Mouse (Mus musculus): ENCODE results near the gene Tmem150a. TPM values are rescaled to one million over a fixed set of nuclear protein-coding genes. Genes with fewer than 3 reads are reported as not detected.

Tmem150a gene
- polyA plus RNA-seq, 1 experiment = 19.5 TPM

DNA sequence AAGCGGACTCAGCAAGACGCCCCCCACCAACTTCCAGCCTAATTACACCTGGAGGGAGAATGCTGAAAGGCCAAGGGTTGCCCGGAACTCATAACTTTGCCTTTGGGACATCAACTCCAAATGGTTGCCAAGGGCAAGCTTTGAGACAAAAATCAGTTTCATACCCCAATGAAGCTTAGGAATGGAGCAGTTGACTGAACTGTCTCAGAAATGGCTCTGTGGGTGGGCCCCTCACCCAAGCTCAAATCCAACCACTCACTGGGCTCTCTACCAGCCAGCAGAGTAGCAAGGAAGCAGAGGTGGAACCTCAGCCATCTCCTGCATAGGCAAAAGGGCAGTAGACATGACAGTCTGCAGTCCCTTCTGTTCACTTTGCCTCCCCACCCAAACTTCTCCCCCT is 32.6 kb downstream of the Tmem150a start:
- Histone ChIP-seq H3K27ac (ENCODE audit: insufficient read depth, low read length) (no peak overlapping the region), H3K4me1 (ENCODE audit: control insufficient read depth, insufficient read depth, low read length) (0 out of 2 replicates have a peak, but pooled peaks cover 3% of the 10 kb centered on the region), H3K4me3 (replicated peaks; ENCODE audit: insufficient read depth, low read depth, low read length) (no peak overlapping the region), H3K27me3 (ENCODE audit: control insufficient read depth, insufficient read depth, low read length) (no peaks in the 10 kb centered on the region)
- TF ChIP-seq POLR2A (IDR thresholded peaks at IDR 0.05; ENCODE audit: borderline replicate concordance, insufficient read depth, low read length) (no peak), CTCF (IDR thresholded peaks at IDR 0.05; ENCODE audit: borderline replicate concordance, insufficient read depth, low read depth, low read length) (no peak)
- DNase-seq = no peak
- WGBS = 72% methylated on average over 3 of the region's 3 CpGs

DNA sequence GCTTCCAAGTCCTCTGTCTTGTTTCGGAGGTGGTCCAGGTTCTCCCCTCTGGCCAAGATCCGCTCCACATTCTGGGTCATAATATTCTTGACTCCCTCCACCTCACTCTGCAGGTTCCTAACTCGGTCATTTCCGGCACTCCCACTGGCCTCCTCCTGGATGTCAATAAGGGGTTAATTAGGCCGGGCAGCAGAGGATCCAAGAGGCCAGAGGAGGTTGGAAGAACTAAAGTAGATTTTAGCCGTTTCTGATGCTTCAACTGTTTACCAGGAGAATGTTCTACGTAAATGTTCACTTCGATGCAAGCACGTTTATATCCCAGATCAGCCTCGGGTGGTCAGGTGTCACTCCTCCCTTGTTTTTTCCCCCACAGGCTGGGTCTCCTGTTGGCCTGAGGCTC is 33.0 kb downstream of the Tmem150a start:
- Histone ChIP-seq H3K27me3 (ENCODE audit: control insufficient read depth, insufficient read depth, low read length) (no peaks in the 10 kb centered on the region), H3K4me3 (replicated peaks; ENCODE audit: insufficient read depth, low read depth, low read length) (no peak overlapping the region), H3K27ac (ENCODE audit: insufficient read depth, low read length) (no peak overlapping the region), H3K4me1 (ENCODE audit: control insufficient read depth, insufficient read depth, low read length) (0 out of 2 replicates have a peak, but pooled peaks cover 3% of the 10 kb centered on the region)
- WGBS = 82% methylated on average over 10 of the region's 10 CpGs
- DNase-seq = no peak
- no peak for TF ChIP-seq CTCF (IDR thresholded peaks at IDR 0.05; ENCODE audit: borderline replicate concordance, insufficient read depth, low read depth, low read length)
- TF ChIP-seq POLR2A (IDR thresholded peaks at IDR 0.05; ENCODE audit: borderline replicate concordance, insufficient read depth, low read length) = no peak

DNA sequence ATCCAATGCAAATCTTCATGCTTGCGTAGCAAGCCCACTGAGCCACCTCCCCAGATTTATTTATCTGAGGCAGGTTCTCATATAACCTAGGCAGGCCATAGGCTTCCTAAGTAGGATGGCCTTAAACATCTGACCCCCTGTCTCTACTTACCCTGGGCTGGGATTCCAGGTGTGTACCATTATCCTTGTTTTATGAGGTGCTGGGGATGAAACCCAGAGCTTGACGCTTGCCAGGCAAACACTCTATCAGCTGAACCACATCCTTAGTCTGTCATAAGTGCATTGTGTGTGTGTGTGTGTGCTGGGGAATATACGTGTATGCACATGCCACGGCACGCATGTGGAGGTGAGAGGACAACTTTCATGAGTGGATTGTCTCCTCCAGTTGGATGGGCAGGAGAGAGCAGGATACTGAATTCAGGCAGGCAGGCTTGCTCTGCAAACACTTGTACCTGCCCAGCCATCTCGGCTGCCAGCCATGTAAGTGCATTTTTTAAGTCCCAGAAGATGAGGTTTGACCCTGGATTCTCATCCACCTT is 33.6 kb downstream of the Tmem150a start:
- Histone ChIP-seq H3K27me3 (ENCODE audit: control insufficient read depth, insufficient read depth, low read length) (no peaks in the 10 kb centered on the region), H3K27ac (ENCODE audit: insufficient read depth, low read length) (no peak overlapping the region), H3K4me3 (replicated peaks; ENCODE audit: insufficient read depth, low read depth, low read length) (no peak overlapping the region), H3K4me1 (ENCODE audit: control insufficient read depth, insufficient read depth, low read length) (0 out of 2 replicates have a peak, but pooled peaks cover 3% of the 10 kb centered on the region)
- no peak for DNase-seq
- 94% methylated on average over 6 of the region's 6 CpGs for WGBS
- TF ChIP-seq POLR2A (IDR thresholded peaks at IDR 0.05; ENCODE audit: borderline replicate concordance, insufficient read depth, low read length) = no peak
- no peak for TF ChIP-seq CTCF (IDR thresholded peaks at IDR 0.05; ENCODE audit: borderline replicate concordance, insufficient read depth, low read depth, low read length)

DNA sequence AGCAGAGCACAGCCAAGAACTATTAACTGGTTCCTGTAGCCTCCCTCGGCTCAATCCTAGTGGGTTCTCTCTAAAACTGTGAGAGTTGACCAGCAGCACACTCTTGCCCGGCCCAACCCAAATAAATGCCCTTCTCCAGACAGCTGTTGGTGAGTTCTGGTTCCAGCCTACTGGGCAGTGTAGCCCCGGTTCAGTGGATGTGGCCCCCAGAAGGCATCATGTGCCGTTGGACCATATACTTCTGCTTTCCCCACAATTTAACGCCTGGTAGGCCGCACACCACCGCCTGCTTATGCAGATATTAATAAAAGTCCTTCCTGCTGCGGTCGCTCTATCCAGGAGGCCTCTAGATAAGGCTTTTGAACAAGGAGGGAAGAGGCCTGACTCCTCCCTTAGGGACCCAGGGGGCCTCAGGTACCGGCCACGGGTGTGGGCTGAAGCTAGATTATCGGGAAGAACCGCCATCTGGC is 34.3 kb downstream of the Tmem150a start:
- no peak for DNase-seq
- 20% methylated on average over 13 of the region's 13 CpGs for WGBS
- Histone ChIP-seq H3K4me1 (ENCODE audit: control insufficient read depth, insufficient read depth, low read length) (0 out of 2 replicates have a peak, but pooled peaks cover 3% of the 10 kb centered on the region), H3K4me3 (replicated peaks; ENCODE audit: insufficient read depth, low read depth, low read length) (peak overlapping the region; percentile 73), H3K27me3 (ENCODE audit: control insufficient read depth, insufficient read depth, low read length) (no peaks in the 10 kb centered on the region), H3K27ac (ENCODE audit: insufficient read depth, low read length) (peak overlapping the region; percentile 70)
- TF ChIP-seq POLR2A (IDR thresholded peaks at IDR 0.05; ENCODE audit: borderline replicate concordance, insufficient read depth, low read length) (no peak), CTCF (IDR thresholded peaks at IDR 0.05; ENCODE audit: borderline replicate concordance, insufficient read depth, low read depth, low read length) (no peak)

DNA sequence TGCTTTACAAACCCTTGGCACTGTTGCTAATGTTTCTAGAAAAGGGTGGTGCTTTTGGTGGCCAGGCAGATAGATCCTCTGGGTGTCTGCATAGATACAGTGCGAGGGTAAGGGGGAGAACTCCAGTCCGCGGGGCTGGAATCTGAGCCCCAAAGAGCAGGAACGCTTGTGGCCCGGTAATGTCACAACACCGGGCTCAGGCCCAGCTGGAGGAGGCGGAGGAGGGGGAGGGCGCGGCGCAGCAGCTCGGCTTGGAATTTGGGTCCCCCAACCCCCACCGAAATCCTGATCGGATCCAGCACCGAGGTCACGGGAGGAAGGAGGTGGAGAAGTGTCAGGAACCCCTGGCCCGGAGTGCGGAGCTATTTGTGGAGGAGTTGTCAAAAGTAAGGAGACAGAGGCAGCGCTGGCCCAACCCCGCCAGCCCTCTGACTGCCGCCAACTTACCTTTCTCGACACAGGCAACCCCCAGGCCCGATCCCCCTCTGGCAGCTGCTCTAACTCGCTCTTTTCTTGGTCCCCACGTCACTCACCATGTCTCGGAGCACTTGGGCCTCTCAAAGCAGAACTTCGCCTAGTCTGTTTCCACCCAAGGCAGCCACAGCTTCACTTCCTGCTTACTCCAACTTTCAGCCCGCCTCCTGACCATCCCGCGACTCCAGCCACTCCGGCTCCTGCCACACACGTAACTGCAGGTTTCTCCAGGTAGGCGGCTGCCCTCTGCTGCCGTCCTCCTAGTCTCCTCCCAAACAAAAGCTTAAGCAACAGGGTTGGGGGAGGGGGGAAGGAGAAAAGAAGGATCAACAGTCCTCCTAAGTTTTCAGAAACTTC is 34.9 kb downstream of the Tmem150a start, which contains the start of gene Vamp8:
Gene Vamp8 (minus strand): TSS at position 763 of the 831 bp plus-strand sequence.
- WGBS = 2% methylated on average over 33 of the region's 33 CpGs
- Histone ChIP-seq H3K4me1 (ENCODE audit: control insufficient read depth, insufficient read depth, low read length) (0 out of 2 replicates have a peak, but pooled peaks cover 3% of the 10 kb centered on the region), H3K4me3 (replicated peaks; ENCODE audit: insufficient read depth, low read depth, low read length) (peak within 1 kb of the TSS; percentile 73), H3K27ac (ENCODE audit: insufficient read depth, low read length) (peak within 1 kb of the TSS; percentile 70), H3K27me3 (ENCODE audit: control insufficient read depth, insufficient read depth, low read length) (no peaks in the 10 kb centered on the region)
- TF ChIP-seq POLR2A (IDR thresholded peaks at IDR 0.05; ENCODE audit: borderline replicate concordance, insufficient read depth, low read length) (peak; percentile 33; the same call in 1 of the 2 replicates), CTCF (IDR thresholded peaks at IDR 0.05; ENCODE audit: borderline replicate concordance, insufficient read depth, low read depth, low read length) (no peak)
- DNase-seq = peak; percentile 66 to 71

DNA sequence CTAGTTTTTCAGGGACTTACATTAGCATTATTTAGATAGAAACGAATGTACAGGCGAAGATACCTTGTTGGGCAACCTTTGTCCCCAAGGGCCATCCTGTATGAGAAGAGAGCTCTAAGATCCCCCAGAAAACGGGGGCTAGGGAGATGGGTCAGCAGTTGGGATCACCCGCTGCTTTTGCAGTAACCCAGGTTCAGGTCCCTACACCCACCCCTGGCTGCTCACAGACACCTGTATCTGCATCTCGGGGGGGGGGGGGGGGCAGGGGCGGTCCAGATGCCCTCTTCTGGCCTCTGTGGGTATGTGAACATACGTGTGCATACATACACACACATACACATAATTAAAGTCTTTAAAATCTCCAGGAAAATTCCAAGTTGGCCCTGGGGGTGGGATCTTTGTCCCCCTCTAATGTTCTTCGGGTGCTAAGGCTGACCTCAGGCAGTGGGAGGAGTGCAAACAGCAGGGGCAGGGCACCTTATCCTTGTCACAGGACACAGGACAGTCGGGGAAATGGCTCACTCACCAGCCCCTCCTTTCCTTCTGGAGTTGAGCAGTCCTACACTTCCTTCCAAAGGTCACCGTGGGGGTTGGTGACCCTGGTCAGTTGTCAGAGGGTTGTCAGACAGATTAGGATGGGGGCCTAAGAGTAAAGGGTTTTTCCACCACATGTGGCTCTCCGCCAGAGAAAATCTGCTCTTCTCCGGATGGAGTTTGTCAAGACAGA is 35.7 kb downstream of the Tmem150a start:
- peak in 1 of 2 experiments; percentile 26 for DNase-seq
- TF ChIP-seq POLR2A (IDR thresholded peaks at IDR 0.05; ENCODE audit: borderline replicate concordance, insufficient read depth, low read length) = no peak
- H3K27me3 ChIP-seq (ENCODE audit: control insufficient read depth, insufficient read depth, low read length) = no peaks in the 10 kb centered on the region
- no peak overlapping the region for H3K27ac ChIP-seq (ENCODE audit: insufficient read depth, low read length)
- no peak overlapping the region for H3K4me3 ChIP-seq (replicated peaks; ENCODE audit: insufficient read depth, low read depth, low read length)
- WGBS = 36% methylated on average over 12 of the region's 12 CpGs
- 0 out of 2 replicates have a peak, but pooled peaks cover 3% of the 10 kb centered on the region for H3K4me1 ChIP-seq (ENCODE audit: control insufficient read depth, insufficient read depth, low read length)

DNA sequence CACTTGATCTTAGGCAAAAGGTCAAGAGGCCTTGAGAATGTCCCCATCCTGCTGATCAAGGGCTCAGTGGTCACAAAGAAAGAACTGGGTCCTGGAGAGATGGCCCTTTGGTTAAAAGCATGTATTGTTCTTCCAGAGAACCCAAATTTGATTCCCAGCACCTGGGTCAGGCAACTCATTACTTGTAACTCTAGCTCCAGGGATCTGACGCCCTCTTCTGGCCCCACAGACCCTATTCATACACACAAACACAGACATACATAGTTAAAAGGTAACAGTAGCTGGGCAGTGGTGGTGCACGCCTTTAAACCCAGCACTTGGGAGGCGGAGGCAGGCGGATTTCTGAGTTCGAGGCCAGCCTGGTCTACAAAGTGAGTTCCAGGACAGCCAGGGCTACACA is 37.1 kb downstream of the Tmem150a start:
- no peak for DNase-seq
- Histone ChIP-seq H3K4me1 (ENCODE audit: control insufficient read depth, insufficient read depth, low read length) (0 out of 2 replicates have a peak, but pooled peaks cover 3% of the 10 kb centered on the region), H3K27me3 (ENCODE audit: control insufficient read depth, insufficient read depth, low read length) (no peaks in the 10 kb centered on the region), H3K27ac (ENCODE audit: insufficient read depth, low read length) (no peak overlapping the region), H3K4me3 (replicated peaks; ENCODE audit: insufficient read depth, low read depth, low read length) (no peak overlapping the region)
- TF ChIP-seq CTCF (IDR thresholded peaks at IDR 0.05; ENCODE audit: borderline replicate concordance, insufficient read depth, low read depth, low read length) (no peak), POLR2A (IDR thresholded peaks at IDR 0.05; ENCODE audit: borderline replicate concordance, insufficient read depth, low read length) (no peak)
- WGBS = 87% methylated on average over 5 of the region's 5 CpGs

Measured in cerebellum, adult 2 months (tissue).